Mouse (Mus musculus) intestine, embryonic 16.5 days (tissue): ENCODE measurements around the gene Acot7. TPM values are rescaled to one million over a fixed set of nuclear protein-coding genes. Genes with fewer than 3 reads are reported as not detected.
A peak's percentile ranks its signal among the peaks of the same experiment; 100 is the strongest.

ENCODE experiments used
- ATAC-seq: fragments of 200-750 bp; cut with Nextera tagmentation; 2 replicates; pipeline ENCODE4 v1.8.0; 2017; ENCODE audit warnings: moderate TSS enrichment, moderate library complexity
- H3K27ac ChIP-seq: fragments of 300-500 bp; sonication (generic); 2 replicates; pipeline ENCODE4 v1.5.1; 2014; ENCODE audit warnings: mild to moderate bottlenecking, low read length
- H3K27me3 ChIP-seq: fragments of 300-500 bp; sonication (generic); replicated peaks from 2 replicates; pipeline ENCODE4 v1.6.1; 2014; ENCODE audit warnings: low read length, control low read depth, mixed read lengths; ENCODE audit not compliant: control insufficient read depth, insufficient read depth
- H3K36me3 ChIP-seq: fragments of 300-500 bp; sonication (generic); 2 replicates; pipeline ENCODE4 v1.6.1; 2014; ENCODE audit warnings: low read length, control low read depth; ENCODE audit not compliant: control insufficient read depth, insufficient read depth
- H3K4me1 ChIP-seq: fragments of 300-500 bp; sonication (generic); 2 replicates; pipeline ENCODE4 v1.6.1; 2014; ENCODE audit warnings: low read length, control low read depth, mixed read lengths; ENCODE audit not compliant: control insufficient read depth, insufficient read depth
- H3K4me2 ChIP-seq: fragments of 300-500 bp; sonication (generic); 2 replicates; pipeline ENCODE4 v1.6.1; 2014; ENCODE audit warnings: low read depth, low read length, control low read depth
- H3K4me3 ChIP-seq: fragments of 300-500 bp; sonication (generic); 2 replicates; pipeline ENCODE4 v1.5.1; 2014; ENCODE audit warnings: mild to moderate bottlenecking, low read length
- H3K9ac ChIP-seq: fragments of 300-500 bp; sonication (generic); 2 replicates; pipeline ENCODE4 v1.6.1; 2014; ENCODE audit warnings: low read depth, low read length
- H3K9me3 ChIP-seq: fragments of 300-500 bp; sonication (generic); 2 replicates; pipeline ENCODE4 v1.6.1; 2016; ENCODE audit warnings: low read length, control low read depth; ENCODE audit not compliant: control insufficient read depth
- WGBS: fragments of 180-500 bp; shearing (Covaris S2); extraction: QIAGEN DNeasy Blood & Tissue Kit; methylation state at CpG from one replicate; pipeline ENCODE4 v1.1.7; 2014; 5-methylcytosine and 5-hydroxymethylcytosine counted together
- polyA plus RNA-seq: library from polyadenylated mRNA; unstranded; fragments of >200 nt; fragmentation: Nextera tagmentation; extraction: Ambion mirVana; gene quantifications from 2 replicates; pipeline ENCODE4 v1.2.1, GENCODE M21; 2015

Acot7 gene
- polyA plus RNA-seq, 1 experiment from 2014 or later = 52.5 TPM

GRCm38 (mm10) chr4:152243969-152244368, 66.0 kb downstream of the Acot7 start:
- H3K27ac ChIP-seq = no peak overlapping the region
- H3K36me3 ChIP-seq = no peaks in the 10 kb centered on the region
- no peaks in the 10 kb centered on the region for H3K9me3 ChIP-seq
- H3K27me3 ChIP-seq = no peaks in the 10 kb centered on the region
- no peaks in the 10 kb centered on the region for H3K4me1 ChIP-seq
- WGBS = 94% methylated on average over 8 of the region's 8 CpGs
- no peak overlapping the region for H3K9ac ChIP-seq
- no peak overlapping the region for H3K4me3 ChIP-seq
- no peak for ATAC-seq
- no peak overlapping the region for H3K4me2 ChIP-seq

GRCm38 (mm10) chr4:152244545-152245522, 66.9 kb downstream of the Acot7 start:
- H3K4me1 ChIP-seq = no peaks in the 10 kb centered on the region
- ATAC-seq = no peak
- 77% methylated on average over 11 of the region's 11 CpGs for WGBS
- H3K4me3 ChIP-seq = no peak overlapping the region
- no peak overlapping the region for H3K27ac ChIP-seq
- H3K4me2 ChIP-seq = no peak overlapping the region
- no peaks in the 10 kb centered on the region for H3K36me3 ChIP-seq
- H3K27me3 ChIP-seq = no peaks in the 10 kb centered on the region
- no peaks in the 10 kb centered on the region for H3K9me3 ChIP-seq
- H3K9ac ChIP-seq = no peak overlapping the region

- Histone ChIP-seq H3K27ac (no peak overlapping the region), H3K36me3 (no peaks in the 10 kb centered on the region), H3K9me3 (no peaks in the 10 kb centered on the region), H3K27me3 (no peaks in the 10 kb centered on the region), H3K4me1 (no peaks in the 10 kb centered on the region), H3K9ac (no peak overlapping the region), H3K4me2 (no peak overlapping the region), H3K4me3 (no peak overlapping the region)
- ATAC-seq = no peak
- WGBS = 82% methylated on average over 6 of the region's 6 CpGs
Observed at GRCm38 (mm10) chr4:152246011-152246410, 68.1 kb downstream of the Acot7 start.

GRCm38 (mm10) chr4:152247195-152247594, 69.3 kb downstream of the Acot7 start:
- H3K9ac ChIP-seq = no peak overlapping the region
- H3K9me3 ChIP-seq = no peaks in the 10 kb centered on the region
- no peak overlapping the region for H3K4me2 ChIP-seq
- H3K36me3 ChIP-seq = no peaks in the 10 kb centered on the region
- 71% methylated on average over 3 of the region's 3 CpGs for WGBS
- no peak overlapping the region for H3K4me3 ChIP-seq
- H3K4me1 ChIP-seq = no peaks in the 10 kb centered on the region
- H3K27ac ChIP-seq = no peak overlapping the region
- no peaks in the 10 kb centered on the region for H3K27me3 ChIP-seq
- no peak for ATAC-seq

GRCm38 (mm10) chr4:152250615-152251014, 72.7 kb downstream of the Acot7 start:
- Histone ChIP-seq H3K4me3 (no peak overlapping the region), H3K9me3 (no peaks in the 10 kb centered on the region), H3K27ac (no peak overlapping the region), H3K9ac (no peak overlapping the region), H3K4me2 (no peak overlapping the region), H3K4me1 (no peaks in the 10 kb centered on the region), H3K36me3 (no peaks in the 10 kb centered on the region), H3K27me3 (no peaks in the 10 kb centered on the region)
- no peak for ATAC-seq
- WGBS = 81% methylated on average over 6 of the region's 6 CpGs

GRCm38 (mm10) chr4:152253183-152253759, 75.3 kb downstream of the Acot7 start:
- no peaks in the 10 kb centered on the region for H3K27me3 ChIP-seq
- no peak overlapping the region for H3K4me3 ChIP-seq
- WGBS = 63% methylated on average over 9 of the region's 9 CpGs
- ATAC-seq = peak; percentile 42; the same call in 1 of the 2 replicates
- H3K27ac ChIP-seq = no peak overlapping the region
- H3K9ac ChIP-seq = no peak overlapping the region
- no peaks in the 10 kb centered on the region for H3K36me3 ChIP-seq
- no peak overlapping the region for H3K4me2 ChIP-seq
- H3K9me3 ChIP-seq = no peaks in the 10 kb centered on the region
- peaks cover 3% of the 10 kb centered on the region; the same call in 1 of the 2 replicates for H3K4me1 ChIP-seq

- Histone ChIP-seq H3K4me2 (no peak overlapping the region), H3K9ac (no peak overlapping the region), H3K27me3 (no peaks in the 10 kb centered on the region), H3K4me1 (peaks cover 3% of the 10 kb centered on the region; the same call in 1 of the 2 replicates), H3K36me3 (no peaks in the 10 kb centered on the region), H3K9me3 (no peaks in the 10 kb centered on the region), H3K27ac (no peak overlapping the region), H3K4me3 (no peak overlapping the region)
- ATAC-seq = no peak
- 42% methylated on average over 6 of the region's 6 CpGs for WGBS
Observed at GRCm38 (mm10) chr4:152257070-152257469, 79.1 kb downstream of the Acot7 start.

- Histone ChIP-seq H3K4me3 (no peak overlapping the region), H3K9ac (no peak overlapping the region), H3K27me3 (no peaks in the 10 kb centered on the region), H3K9me3 (no peaks in the 10 kb centered on the region), H3K4me1 (peaks cover 12% of the 10 kb centered on the region), H3K4me2 (no peak overlapping the region), H3K27ac (no peak overlapping the region), H3K36me3 (no peaks in the 10 kb centered on the region; the same call in 1 of the 2 replicates)
- WGBS = 87% methylated on average over 8 of the region's 8 CpGs
- no peak for ATAC-seq
Observed at GRCm38 (mm10) chr4:152260451-152260850, 82.5 kb downstream of the Acot7 start.

- no peaks in the 10 kb centered on the region for H3K9me3 ChIP-seq
- H3K9ac ChIP-seq = no peak overlapping the region
- peaks cover 12% of the 10 kb centered on the region for H3K4me1 ChIP-seq
- ATAC-seq = no peak
- H3K4me2 ChIP-seq = no peak overlapping the region
- WGBS = 63% methylated on average over 9 of the region's 9 CpGs
- no peaks in the 10 kb centered on the region; the same call in 1 of the 2 replicates for H3K36me3 ChIP-seq
- H3K27ac ChIP-seq = no peak overlapping the region
- H3K27me3 ChIP-seq = no peaks in the 10 kb centered on the region
- H3K4me3 ChIP-seq = no peak overlapping the region
Observed at GRCm38 (mm10) chr4:152262187-152262586, 84.3 kb downstream of the Acot7 start.
